Mouse (Mus musculus) kidney, postnatal 4 days (tissue): ENCODE results near the gene Hnrnpa0.
A peak's percentile ranks its signal among the peaks of the same experiment; 100 is the strongest.

ENCODE experiments used
- DNase-seq, 2 experiments: peaks; one replicate each; pipeline ENCODE4 v3.0.0; 2021; ENCODE audit warnings: mixed read lengths in 2 of 2

The Hnrnpa0 gene

GRCm38 (mm10) chr13:58126862-58127765, 1.2 kb downstream of the Hnrnpa0 start:
- no peak for DNase-seq

GRCm38 (mm10) chr13:58126126-58126525, 2.2 kb downstream of the Hnrnpa0 start:
- DNase-seq: peak; percentile 48 to 62

GRCm38 (mm10) chr13:58124989-58125388, 3.4 kb downstream of the Hnrnpa0 start:
- DNase-seq: no peak

- no peak for DNase-seq
These were observed 4.1 kb downstream of the Hnrnpa0 start for GRCm38 (mm10) chr13:58124278-58124677.

GRCm38 (mm10) chr13:58123381-58123780, 5.0 kb downstream of the Hnrnpa0 start:
- DNase-seq: peak; percentile 39 to 64

GRCm38 (mm10) chr13:58122786-58123297, 5.5 kb downstream of the Hnrnpa0 start:
- no peak for DNase-seq

- DNase-seq: peak; percentile 80 to 82
These were observed 10.9 kb downstream of the Hnrnpa0 start for GRCm38 (mm10) chr13:58117318-58118017.

- no peak for DNase-seq
These were observed 11.6 kb downstream of the Hnrnpa0 start for GRCm38 (mm10) chr13:58116801-58117200.

GRCm38 (mm10) chr13:58115227-58115626, 13.1 kb downstream of the Hnrnpa0 start:
- peak; percentile 68 to 77 for DNase-seq

GRCm38 (mm10) chr13:58113061-58113900, 15.1 kb downstream of the Hnrnpa0 start, which contains the start of gene Klhl3:
TSS of gene Klhl3 (minus strand) at chr13:58113592.
- peak; percentile 83 to 89 for DNase-seq

GRCm38 (mm10) chr13:58112601-58113041, 15.7 kb downstream of the Hnrnpa0 start:
- no peak for DNase-seq

GRCm38 (mm10) chr13:58112191-58112590, 16.2 kb downstream of the Hnrnpa0 start:
- DNase-seq: peak in 1 of 2 experiments; percentile 28

GRCm38 (mm10) chr13:58111306-58111705, 17.1 kb downstream of the Hnrnpa0 start:
- no peak for DNase-seq

GRCm38 (mm10) chr13:58090643-58091042, 37.7 kb downstream of the Hnrnpa0 start:
- DNase-seq: peak in 1 of 2 experiments; percentile 22

- no peak for DNase-seq
These were observed 44.0 kb downstream of the Hnrnpa0 start for GRCm38 (mm10) chr13:58084396-58084795.

GRCm38 (mm10) chr13:58083521-58083920, 44.8 kb downstream of the Hnrnpa0 start:
- no peak for DNase-seq

GRCm38 (mm10) chr13:58083048-58083447, 45.3 kb downstream of the Hnrnpa0 start:
- no peak for DNase-seq

GRCm38 (mm10) chr13:58078361-58078760, 50.0 kb downstream of the Hnrnpa0 start:
- DNase-seq: no peak
